Mouse (Mus musculus) neural tube, embryonic 12.5 days (tissue): ENCODE results near the gene Rhobtb1. TPM values are rescaled to one million over a fixed set of nuclear protein-coding genes. Genes with fewer than 3 reads are reported as not detected.

Source experiments
- ATAC-seq: fragments of 200-750 bp; cut with Nextera tagmentation; 2 replicates; pipeline ENCODE4 v1.8.0; 2017; ENCODE audit warnings: low read depth, mild to moderate bottlenecking, moderate TSS enrichment, moderate library complexity; ENCODE audit not compliant: low FRiP score
- H3K27ac ChIP-seq: fragments of 300-500 bp; sonication (generic); 2 replicates; pipeline ENCODE4 v1.5.1; 2016
- H3K27me3 ChIP-seq: fragments of 300-500 bp; sonication (generic); replicated peaks from 2 replicates; pipeline ENCODE4 v1.6.1; 2016; ENCODE audit warnings: mild to moderate bottlenecking
- H3K36me3 ChIP-seq: fragments of 300-500 bp; sonication (generic); 2 replicates; pipeline ENCODE4 v1.6.1; 2016; ENCODE audit warnings: mild to moderate bottlenecking
- H3K4me1 ChIP-seq: fragments of 300-500 bp; sonication (generic); 2 replicates; pipeline ENCODE4 v1.6.1; 2016
- H3K4me2 ChIP-seq: fragments of 300-500 bp; sonication (generic); replicated peaks from 2 replicates; pipeline ENCODE4 v1.6.1; 2016; ENCODE audit warnings: mild to moderate bottlenecking
- H3K4me3 ChIP-seq: fragments of 300-500 bp; sonication (generic); 2 replicates; pipeline ENCODE4 v1.5.1; 2016
- H3K9ac ChIP-seq: fragments of 300-500 bp; sonication (generic); 2 replicates; pipeline ENCODE4 v1.6.1; 2016; ENCODE audit warnings: mild to moderate bottlenecking
- H3K9me3 ChIP-seq: fragments of 300-500 bp; sonication (generic); 2 replicates; pipeline ENCODE4 v1.6.1; 2016; ENCODE audit warnings: mild to moderate bottlenecking
- WGBS: fragments of 180-500 bp; shearing (Covaris S2); methylation state at CpG from one replicate; pipeline ENCODE4 v1.1.7; 2016; 5-methylcytosine and 5-hydroxymethylcytosine counted together
- polyA plus RNA-seq: library from polyadenylated mRNA; unstranded; fragments of >200 nt; fragmentation: Nextera tagmentation; extraction: Ambion mirVana; gene quantifications from 2 replicates; pipeline ENCODE4 v1.2.1, GENCODE M21; 2016

Gene Rhobtb1
- polyA plus RNA-seq, 1 experiment from 2014 or later, result 16.0 TPM

DNA sequence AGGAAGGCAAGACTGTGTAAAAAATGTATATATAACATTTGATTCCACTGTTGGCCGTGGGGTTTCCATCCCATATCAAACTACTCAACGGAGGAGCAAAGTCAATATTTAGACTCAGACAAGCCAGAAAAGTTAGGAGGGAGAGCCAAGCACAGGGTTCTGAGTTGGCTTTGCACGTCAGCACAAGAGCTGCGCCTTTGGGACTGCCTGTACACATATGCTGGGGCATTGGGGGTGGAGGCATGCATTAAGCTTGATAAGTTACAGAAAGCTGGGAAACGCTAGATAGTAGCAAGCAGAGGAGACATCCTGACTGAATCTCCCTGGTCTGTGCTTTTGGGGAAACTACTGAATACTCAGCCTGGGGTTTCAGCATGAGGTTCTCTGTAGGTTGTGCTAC is 62.8 kb downstream of the Rhobtb1 start:
- Histone ChIP-seq H3K4me3 (peak overlapping the region; percentile 74), H3K4me2 (peak overlapping the region; percentile 90), H3K4me1 (peaks cover 12% of the 10 kb centered on the region), H3K9me3 (no peaks in the 10 kb centered on the region), H3K9ac (peak overlapping the region; percentile 92), H3K27me3 (no peaks in the 10 kb centered on the region), H3K27ac (peak overlapping the region; percentile 93; the same call in 1 of the 2 replicates), H3K36me3 (peaks cover 7% of the 10 kb centered on the region)
- no peak for ATAC-seq
- 37% methylated on average over 5 of the region's 5 CpGs for WGBS

DNA sequence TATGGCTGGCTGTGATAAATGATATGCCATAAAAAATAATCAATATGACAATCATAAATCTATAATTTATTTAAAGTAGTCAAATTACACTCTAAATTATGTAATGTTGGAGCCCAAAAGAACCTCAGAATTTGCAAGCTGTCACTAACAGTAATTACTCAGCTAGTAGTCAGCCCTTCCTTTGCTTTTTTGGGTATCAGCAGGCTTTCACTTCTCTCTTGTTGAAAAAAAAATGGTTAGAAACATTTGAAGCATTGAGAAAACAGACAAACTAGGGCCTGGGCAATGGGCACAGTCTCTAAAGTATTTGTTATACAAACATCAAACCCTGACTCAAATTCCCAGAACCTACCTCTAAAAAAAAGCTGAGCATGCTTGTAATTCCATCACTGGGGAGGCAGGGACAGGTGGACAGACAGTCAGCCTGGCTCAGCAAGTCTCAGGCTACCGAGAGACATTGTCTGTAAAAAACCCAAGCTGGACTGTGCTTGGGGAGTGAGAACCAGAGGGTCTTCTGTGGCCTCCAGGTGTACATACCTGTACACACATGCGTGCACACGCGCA is 66.0 kb downstream of the Rhobtb1 start:
- Histone ChIP-seq H3K9me3 (no peaks in the 10 kb centered on the region), H3K4me1 (peaks cover 7% of the 10 kb centered on the region), H3K4me3 (no peak overlapping the region), H3K27me3 (no peaks in the 10 kb centered on the region), H3K9ac (no peak overlapping the region), H3K27ac (no peak overlapping the region), H3K36me3 (peaks cover 9% of the 10 kb centered on the region), H3K4me2 (no peak overlapping the region)
- no peak for ATAC-seq
- WGBS, result 94% methylated on average over 4 of the region's 4 CpGs

DNA sequence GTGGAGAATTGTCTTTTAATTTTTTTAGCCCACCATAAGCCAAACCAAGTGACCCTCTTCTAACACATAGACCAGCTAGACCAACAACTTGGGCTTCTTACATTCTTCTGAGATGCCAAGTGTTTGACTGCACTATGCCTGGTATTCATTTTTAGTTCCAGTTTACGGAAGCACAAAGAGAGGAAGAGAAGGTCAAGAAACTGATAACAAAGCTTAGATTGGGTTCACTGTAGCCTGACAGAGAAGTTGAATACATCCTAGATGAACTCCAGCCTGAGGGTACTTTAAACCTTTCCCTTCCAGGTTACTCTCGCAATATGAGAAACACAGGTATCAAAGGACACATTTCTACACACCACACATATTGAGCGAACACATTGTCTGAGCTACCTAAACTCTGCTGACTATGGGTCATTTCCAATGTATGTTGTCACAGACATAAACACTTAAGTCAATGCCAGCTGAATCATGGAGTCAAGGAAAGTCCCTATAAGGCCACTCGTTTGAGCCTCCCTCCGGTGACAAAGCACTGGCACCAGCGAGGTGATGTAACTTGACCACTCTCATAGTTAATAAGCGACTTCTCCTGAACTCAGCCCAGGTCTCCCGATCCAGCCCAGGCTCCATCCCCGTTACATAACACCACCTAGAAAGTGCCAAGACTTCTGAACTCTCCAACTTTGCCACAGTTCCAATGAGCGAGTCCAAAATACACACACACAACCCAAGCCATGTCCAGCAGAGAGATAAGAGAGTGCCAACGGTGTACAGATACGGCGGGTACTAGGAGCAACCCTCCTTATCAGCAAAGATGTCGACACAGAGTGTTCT is 67.4 kb downstream of the Rhobtb1 start:
- ATAC-seq, result no peak
- peaks cover 5% of the 10 kb centered on the region for H3K4me1 ChIP-seq

DNA sequence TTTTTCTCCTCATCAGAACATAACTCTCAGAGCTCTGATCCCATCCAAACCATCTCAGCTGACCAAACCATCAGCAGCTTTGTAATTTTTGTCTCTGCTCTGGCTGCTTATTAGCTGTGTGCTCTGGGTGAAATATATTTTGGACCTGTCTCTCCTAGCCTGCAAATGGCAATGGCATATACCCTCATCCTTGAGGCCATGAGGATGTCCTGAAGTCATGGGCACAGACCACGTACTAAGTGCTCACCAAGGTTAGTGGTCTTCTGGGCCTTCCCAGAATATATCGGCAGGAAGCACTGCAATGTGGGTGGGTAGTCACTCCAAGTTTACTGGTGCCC is 68.0 kb downstream of the Rhobtb1 start:
- 89% methylated on average over 2 of the region's 2 CpGs for WGBS
- Histone ChIP-seq H3K9ac (no peak overlapping the region), H3K27ac (no peak overlapping the region), H3K4me3 (no peak overlapping the region), H3K27me3 (no peaks in the 10 kb centered on the region), H3K36me3 (peaks cover 9% of the 10 kb centered on the region), H3K4me2 (no peak overlapping the region), H3K4me1 (no peaks in the 10 kb centered on the region), H3K9me3 (no peaks in the 10 kb centered on the region)
- ATAC-seq, result no peak

More for the DNA sequence above, 67.4 kb downstream of the Rhobtb1 start:
- no peak overlapping the region for H3K4me2 ChIP-seq
- H3K27me3 ChIP-seq, result no peaks in the 10 kb centered on the region
- H3K36me3 ChIP-seq, result peaks cover 9% of the 10 kb centered on the region
- H3K4me3 ChIP-seq, result no peak overlapping the region
- WGBS, result 93% methylated on average over 14 of the region's 14 CpGs
- no peak overlapping the region for H3K9ac ChIP-seq
- H3K9me3 ChIP-seq, result no peaks in the 10 kb centered on the region
- H3K27ac ChIP-seq, result no peak overlapping the region

DNA sequence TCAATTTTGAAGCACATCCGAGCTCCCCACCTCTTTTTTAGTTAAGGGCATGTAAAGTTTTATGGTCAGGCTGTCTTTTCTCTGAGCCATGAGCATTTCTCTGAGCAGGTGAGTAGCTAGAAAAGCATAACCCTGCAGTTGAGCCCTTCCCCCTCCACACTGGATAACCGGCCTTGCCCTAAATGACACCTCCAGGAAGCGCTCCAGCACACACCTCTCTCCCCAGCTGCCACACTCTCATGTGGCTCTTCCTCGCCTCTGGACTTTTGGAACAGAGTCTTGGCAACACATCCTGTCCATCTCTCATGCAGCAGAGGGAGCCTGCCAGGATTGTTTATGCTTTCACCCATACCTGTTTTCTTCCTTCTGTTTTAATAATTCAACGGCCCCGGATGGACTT is 69.1 kb downstream of the Rhobtb1 start:
- ATAC-seq, result no peak
- Histone ChIP-seq H3K9me3 (no peaks in the 10 kb centered on the region), H3K4me1 (no peaks in the 10 kb centered on the region), H3K4me3 (no peak overlapping the region), H3K27ac (no peak overlapping the region), H3K27me3 (no peaks in the 10 kb centered on the region), H3K9ac (no peak overlapping the region), H3K36me3 (peaks cover 9% of the 10 kb centered on the region), H3K4me2 (no peak overlapping the region)
- WGBS, result 82% methylated on average over 6 of the region's 6 CpGs

DNA sequence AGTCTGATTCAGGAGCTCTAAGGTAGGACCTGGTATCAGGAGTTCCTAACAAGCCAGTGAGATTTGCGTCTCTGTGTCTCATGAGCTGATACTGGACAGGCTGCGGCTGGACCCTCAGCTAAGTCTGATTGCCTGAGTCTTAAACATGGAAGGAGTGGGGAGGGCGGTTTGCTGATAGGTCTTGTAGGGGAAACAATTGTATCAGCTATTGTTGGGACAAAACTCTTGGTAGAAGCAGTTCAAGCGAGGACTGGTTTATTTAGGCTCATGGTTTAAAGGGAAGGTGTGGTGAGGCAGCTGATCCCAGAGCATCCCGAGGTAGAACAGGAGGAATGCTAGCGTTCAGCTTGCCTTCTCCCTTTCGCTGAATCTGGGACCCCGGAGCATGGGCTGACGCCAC is 69.9 kb downstream of the Rhobtb1 start:
- Histone ChIP-seq H3K9me3 (no peaks in the 10 kb centered on the region), H3K9ac (no peak overlapping the region), H3K36me3 (peaks cover 9% of the 10 kb centered on the region), H3K27ac (no peak overlapping the region), H3K4me2 (no peak overlapping the region), H3K4me1 (no peaks in the 10 kb centered on the region), H3K4me3 (no peak overlapping the region), H3K27me3 (no peaks in the 10 kb centered on the region)
- no peak for ATAC-seq
- WGBS, result 92% methylated on average over 9 of the region's 9 CpGs

DNA sequence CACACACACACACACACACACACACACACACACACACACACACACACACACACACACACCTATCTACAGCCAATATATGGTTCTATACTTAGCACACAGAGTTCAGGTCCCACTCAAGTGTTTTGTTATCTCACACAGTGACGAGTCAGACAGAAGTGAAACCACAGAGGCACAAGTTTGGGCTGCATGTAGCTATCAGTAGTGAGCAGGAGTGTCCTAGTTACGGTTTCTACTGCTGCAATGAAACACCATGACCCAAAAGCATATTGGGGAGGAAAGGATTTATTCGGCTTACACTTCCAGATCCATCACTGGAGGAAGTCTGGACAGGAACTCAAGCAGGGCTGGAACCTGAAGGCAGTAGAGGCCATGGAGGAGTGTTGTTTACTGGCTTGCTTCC is 70.7 kb downstream of the Rhobtb1 start:
- no peaks in the 10 kb centered on the region for H3K9me3 ChIP-seq
- H3K36me3 ChIP-seq, result peaks cover 9% of the 10 kb centered on the region
- H3K9ac ChIP-seq, result no peak overlapping the region
- H3K4me1 ChIP-seq, result no peaks in the 10 kb centered on the region
- no peak overlapping the region for H3K27ac ChIP-seq
- H3K27me3 ChIP-seq, result no peaks in the 10 kb centered on the region
- no peak for ATAC-seq
- 90% methylated on average over 3 of the region's 3 CpGs for WGBS
- H3K4me3 ChIP-seq, result no peak overlapping the region
- no peak overlapping the region for H3K4me2 ChIP-seq

DNA sequence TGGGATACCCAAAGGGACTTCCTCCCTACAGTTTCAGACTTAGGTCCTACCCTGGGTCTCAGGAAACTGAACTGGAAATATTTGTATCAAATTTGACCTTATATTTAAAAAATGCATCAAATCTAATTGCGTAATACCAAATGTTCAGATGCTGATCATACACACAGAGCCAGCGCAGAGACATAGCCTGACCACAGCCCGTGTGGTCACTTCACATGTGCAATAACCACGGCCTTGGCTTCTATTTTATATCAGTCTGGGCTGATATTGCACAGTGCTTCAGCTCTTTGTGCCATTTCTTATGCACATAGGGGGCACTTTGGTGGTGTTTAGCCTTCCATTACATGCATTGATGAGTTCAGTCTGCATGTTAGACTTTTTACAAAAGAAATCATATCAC is 72.0 kb downstream of the Rhobtb1 start:
- Histone ChIP-seq H3K27me3 (no peaks in the 10 kb centered on the region), H3K4me1 (no peaks in the 10 kb centered on the region), H3K9ac (no peak overlapping the region), H3K4me3 (no peak overlapping the region), H3K4me2 (no peak overlapping the region), H3K9me3 (no peaks in the 10 kb centered on the region), H3K27ac (no peak overlapping the region), H3K36me3 (peaks cover 6% of the 10 kb centered on the region)
- ATAC-seq, result no peak
- WGBS, result 94% methylated on average over 4 of the region's 4 CpGs

DNA sequence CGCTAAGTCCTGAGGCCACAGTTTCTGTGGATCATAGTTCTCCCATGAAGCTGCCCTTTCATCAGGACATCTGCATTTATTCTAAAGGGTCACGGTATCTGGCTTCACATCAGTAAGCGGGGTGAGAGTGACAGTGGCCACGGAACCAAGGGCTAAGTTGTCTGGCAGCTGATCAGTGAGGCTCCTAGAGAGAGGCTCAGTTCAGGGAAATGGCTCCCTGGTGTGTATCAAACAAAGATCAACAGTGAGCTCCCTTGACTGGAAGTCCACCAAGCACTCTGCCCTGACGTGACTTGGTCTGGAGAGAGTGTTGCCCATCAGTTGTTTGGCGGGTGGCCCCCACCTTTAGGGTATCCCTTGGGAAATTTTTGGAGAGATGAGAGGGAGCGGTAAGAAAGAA is 73.0 kb downstream of the Rhobtb1 start:
- Histone ChIP-seq H3K4me1 (no peaks in the 10 kb centered on the region), H3K27me3 (no peaks in the 10 kb centered on the region), H3K9me3 (no peaks in the 10 kb centered on the region), H3K4me3 (no peak overlapping the region), H3K4me2 (no peak overlapping the region), H3K9ac (no peak overlapping the region), H3K36me3 (no peaks in the 10 kb centered on the region; the same call in 1 of the 2 replicates), H3K27ac (no peak overlapping the region)
- no peak for ATAC-seq
- WGBS, result 77% methylated on average over 7 of the region's 7 CpGs

DNA sequence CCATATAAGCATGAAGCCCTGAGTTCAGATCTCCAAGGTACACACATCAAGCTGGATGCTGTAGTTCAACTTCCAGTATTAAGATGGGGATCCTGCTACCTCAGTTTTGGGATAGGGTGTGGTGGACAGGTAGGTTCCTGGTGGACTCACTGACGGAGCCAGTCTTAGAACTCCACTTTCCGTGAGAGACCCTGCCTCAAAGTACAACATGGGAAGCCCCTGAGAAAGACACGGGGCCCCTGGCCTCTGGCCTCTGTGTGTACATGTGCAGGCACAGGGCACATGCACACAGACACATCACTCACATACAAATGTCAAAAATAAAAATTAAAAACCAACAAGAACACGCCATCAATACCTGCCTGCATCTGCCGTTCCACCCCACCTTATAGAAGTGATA is 74.2 kb downstream of the Rhobtb1 start:
- ATAC-seq, result no peak
- H3K36me3 ChIP-seq, result no peaks in the 10 kb centered on the region; the same call in 1 of the 2 replicates

DNA sequence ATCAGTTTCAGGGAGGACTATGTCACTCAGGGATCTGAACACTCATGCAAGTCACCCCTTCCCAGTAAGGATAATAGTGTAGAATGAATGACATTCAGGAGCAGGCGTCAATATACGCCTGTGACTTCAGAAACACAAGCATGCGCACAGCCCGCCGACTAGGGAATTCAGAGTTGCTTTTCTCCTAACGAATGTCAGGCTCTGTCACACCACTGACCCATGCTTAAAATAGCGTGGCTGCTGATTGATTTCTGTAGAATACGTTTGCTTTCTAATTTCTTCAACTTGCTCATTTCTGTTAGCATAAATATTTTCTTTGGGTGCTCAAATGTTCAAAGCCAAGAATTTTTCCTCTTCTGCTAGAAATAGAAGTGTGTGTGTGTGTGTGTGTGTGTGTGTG is 74.7 kb downstream of the Rhobtb1 start:
- WGBS, result 84% methylated on average over 8 of the region's 8 CpGs
- Histone ChIP-seq H3K9ac (no peak overlapping the region), H3K36me3 (no peaks in the 10 kb centered on the region), H3K4me3 (no peak overlapping the region), H3K27ac (no peak overlapping the region), H3K4me1 (no peaks in the 10 kb centered on the region), H3K4me2 (no peak overlapping the region), H3K9me3 (no peaks in the 10 kb centered on the region), H3K27me3 (no peaks in the 10 kb centered on the region)
- no peak for ATAC-seq

More for the DNA sequence above, 74.2 kb downstream of the Rhobtb1 start:
- Histone ChIP-seq H3K4me3 (no peak overlapping the region), H3K4me1 (no peaks in the 10 kb centered on the region), H3K9ac (no peak overlapping the region), H3K27ac (no peak overlapping the region), H3K9me3 (no peaks in the 10 kb centered on the region), H3K27me3 (no peaks in the 10 kb centered on the region), H3K4me2 (no peak overlapping the region)
- WGBS, result 94% methylated on average over 5 of the region's 5 CpGs

DNA sequence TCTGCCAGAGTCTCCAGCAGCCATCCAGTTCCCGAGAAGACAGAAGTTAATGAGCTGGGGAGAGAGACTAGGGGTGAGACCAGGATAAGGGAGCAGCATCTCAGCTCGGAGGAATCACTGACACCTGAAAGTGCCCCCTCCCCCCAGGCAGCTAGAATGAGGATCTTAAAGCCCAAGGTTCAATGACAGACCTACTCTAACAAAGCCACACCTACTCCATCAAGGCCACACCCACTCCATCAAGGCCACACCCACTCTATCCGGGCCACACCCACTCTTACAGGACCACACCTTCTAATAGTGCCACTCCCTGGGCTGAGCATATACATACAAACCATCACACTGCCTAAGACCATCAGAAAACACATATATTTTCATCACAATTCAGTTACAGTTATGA is 86.0 kb downstream of the Rhobtb1 start:
- Histone ChIP-seq H3K4me3 (no peak overlapping the region), H3K36me3 (no peaks in the 10 kb centered on the region), H3K4me2 (no peak overlapping the region), H3K27me3 (no peaks in the 10 kb centered on the region), H3K27ac (no peak overlapping the region), H3K9ac (no peak overlapping the region), H3K9me3 (no peaks in the 10 kb centered on the region), H3K4me1 (peaks cover 3% of the 10 kb centered on the region; the same call in 1 of the 2 replicates)
- 83% methylated on average over 3 of the region's 3 CpGs for WGBS
- ATAC-seq, result no peak

DNA sequence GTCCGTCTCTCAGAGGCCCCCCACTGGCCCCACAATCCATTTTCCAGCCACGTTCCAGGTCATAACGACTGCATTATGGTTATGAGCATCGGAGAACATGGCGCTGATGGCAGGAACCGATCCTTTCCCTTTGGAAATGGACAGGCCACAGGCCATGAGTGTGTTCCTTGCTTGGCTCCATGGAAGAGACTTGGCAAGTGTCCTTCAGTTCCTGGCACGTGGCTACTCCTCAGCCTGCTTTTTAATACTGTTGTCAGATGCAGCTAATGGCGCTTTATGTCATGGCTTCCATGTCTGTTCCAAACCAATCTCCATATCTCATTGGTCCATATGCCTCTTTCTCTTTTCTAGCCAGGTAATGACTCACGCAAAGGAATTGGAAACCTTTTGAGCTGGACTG is 86.5 kb downstream of the Rhobtb1 start:
- Histone ChIP-seq H3K36me3 (no peaks in the 10 kb centered on the region), H3K9ac (no peak overlapping the region), H3K9me3 (no peaks in the 10 kb centered on the region), H3K27me3 (no peaks in the 10 kb centered on the region), H3K27ac (no peak overlapping the region), H3K4me2 (no peak overlapping the region), H3K4me1 (peaks cover 3% of the 10 kb centered on the region; the same call in 1 of the 2 replicates), H3K4me3 (no peak overlapping the region)
- 90% methylated on average over 9 of the region's 9 CpGs for WGBS
- ATAC-seq, result no peak
